Mouse (Mus musculus) limb, embryonic 10.5 days (tissue): ENCODE results near the gene Gm2030. TPM values are rescaled to one million over a fixed set of nuclear protein-coding genes. Genes with fewer than 3 reads are reported as not detected.
"Not testable (repeated sequence)": the region's sequence is repeated elsewhere in the genome, so short reads cannot be mapped to it uniquely, and the experiment has no call there.

Experiments
- DNase-seq: peaks from one replicate; pipeline ENCODE4 v3.0.0-alpha.2; 2017; ENCODE audit warnings: low spot score
- H3K27ac ChIP-seq: fragments of 300-500 bp; sonication (generic); 2 replicates; pipeline ENCODE4 v1.5.1; 2016; ENCODE audit warnings: mild to moderate bottlenecking
- H3K27me3 ChIP-seq: fragments of 300-500 bp; sonication (generic); 2 replicates; pipeline ENCODE4 v1.6.1; 2016; ENCODE audit warnings: low read depth, mild to moderate bottlenecking; ENCODE audit not compliant: poor library complexity, severe bottlenecking
- H3K36me3 ChIP-seq: fragments of 300-500 bp; sonication (generic); 2 replicates; pipeline ENCODE4 v1.6.1; 2016; ENCODE audit warnings: mild to moderate bottlenecking, moderate library complexity
- H3K4me1 ChIP-seq: fragments of 300-500 bp; sonication (generic); 2 replicates; pipeline ENCODE4 v1.6.1; 2016
- H3K4me3 ChIP-seq: fragments of 300-500 bp; sonication (generic); 2 replicates; pipeline ENCODE4 v1.5.1; 2016; ENCODE audit warnings: mild to moderate bottlenecking, moderate library complexity
- H3K9me3 ChIP-seq: fragments of 300-500 bp; sonication (generic); replicated peaks from 2 replicates; pipeline ENCODE4 v1.6.1; 2016; ENCODE audit warnings: mild to moderate bottlenecking
- WGBS: fragments of 180-500 bp; shearing (Covaris S2); methylation state at CpG from one replicate; pipeline ENCODE4 v1.1.7; 2016; 5-methylcytosine and 5-hydroxymethylcytosine counted together
- polyA plus RNA-seq: library from polyadenylated mRNA; unstranded; fragments of >200 nt; fragmentation: Nextera tagmentation; extraction: Ambion mirVana; gene quantifications from 2 replicates; pipeline ENCODE4 v1.2.1, GENCODE M21; 2016

Gene Gm2030
- not detected in 2 replicates for polyA plus RNA-seq

DNA sequence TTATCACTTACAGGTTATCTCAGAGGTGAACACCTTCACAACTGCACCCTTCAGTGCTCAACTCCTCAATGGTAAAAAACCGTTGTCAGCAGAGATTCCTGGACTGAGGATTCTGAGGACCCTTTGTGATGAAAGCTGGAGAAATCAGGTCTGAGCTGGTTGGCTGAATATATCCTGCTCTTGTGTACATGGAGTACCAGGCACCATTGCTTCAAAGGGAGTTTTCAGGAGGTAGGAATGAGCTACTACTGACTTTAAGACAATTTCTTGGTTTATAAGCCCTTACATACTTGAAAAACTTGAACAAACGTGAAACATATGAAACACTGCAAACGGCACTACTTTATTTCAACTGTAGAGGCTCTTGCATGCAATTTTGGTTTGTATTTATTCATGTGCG is at the start of gene Gm2030:
Gene Gm2030, minus strand, starts transcription at position 101 of the 400 bp plus-strand sequence.
- DNase-seq, H3K9me3 ChIP-seq, H3K27me3 ChIP-seq, H3K27ac ChIP-seq, H3K4me1 ChIP-seq, H3K36me3 ChIP-seq, H3K4me3 ChIP-seq: not testable (repeated sequence)
- 81% methylated on average over 4 of the region's 4 CpGs for WGBS

Other genes starting within 250 kb of the Gm2030 start
- not detected in 2 replicates for gene Gm2012, start 78.7 kb downstream of the Gm2030 start, polyA plus RNA-seq
- not detected in 2 replicates for gene Slx, start 235.5 kb upstream of the Gm2030 start, polyA plus RNA-seq